Mouse (Mus musculus): ENCODE results near the gene C030005K15Rik.

- TF ChIP-seq CTCF (IDR thresholded peaks at IDR 0.05; ENCODE audit: borderline replicate concordance, extremely low read depth, insufficient read depth, insufficient read length) (peak; percentile 58; the same call in 1 of the 2 replicates), POLR2A (IDR thresholded peaks at IDR 0.05; ENCODE audit: borderline replicate concordance, extremely low read depth, insufficient read depth, insufficient read length, poor library complexity, severe bottlenecking) (no peak)
Observed at GRCm38 (mm10) chr10:97768171-97768749, 41.7 kb upstream of the C030005K15Rik start.
